Mouse (Mus musculus): ENCODE data around the gene Nanos3.

Gene Nanos3

DNA sequence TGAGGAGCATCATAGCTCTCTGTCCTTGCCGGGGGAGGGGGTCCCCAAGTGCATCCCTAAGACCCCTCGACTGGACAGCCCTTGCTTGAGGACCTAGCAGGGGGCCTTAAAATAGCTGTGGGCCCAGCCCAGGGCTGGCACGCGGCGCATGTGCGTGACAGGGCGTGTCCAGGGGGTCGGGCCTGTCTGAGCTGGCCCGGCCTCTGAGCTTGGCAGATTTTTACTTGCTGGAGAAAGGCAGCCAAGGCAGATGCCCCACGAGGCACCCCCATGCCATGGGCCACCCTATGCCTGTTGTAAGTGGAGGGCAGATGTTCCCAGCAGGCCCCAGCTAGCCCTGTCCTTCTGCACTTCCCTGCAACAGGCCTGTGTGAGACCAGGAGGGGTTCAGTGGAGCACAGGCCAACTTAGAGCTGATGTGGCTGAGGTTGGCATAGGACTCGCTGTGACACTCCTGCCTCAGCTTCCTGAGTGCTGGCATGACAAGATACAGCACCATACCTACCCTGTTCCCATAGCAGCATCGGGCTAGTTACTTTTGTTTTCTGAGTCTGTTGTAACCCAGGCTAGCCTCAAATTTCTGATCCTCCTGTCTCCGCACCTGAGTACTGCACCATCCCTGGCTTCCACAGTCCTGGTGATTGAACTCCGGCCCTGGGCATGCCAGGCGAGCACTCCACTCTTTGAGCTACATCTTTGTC is 16.7 kb upstream of the Nanos3 start:
- peak; percentile 54 for DNase-seq (ENCODE audit: low read depth, low spot score)

DNA sequence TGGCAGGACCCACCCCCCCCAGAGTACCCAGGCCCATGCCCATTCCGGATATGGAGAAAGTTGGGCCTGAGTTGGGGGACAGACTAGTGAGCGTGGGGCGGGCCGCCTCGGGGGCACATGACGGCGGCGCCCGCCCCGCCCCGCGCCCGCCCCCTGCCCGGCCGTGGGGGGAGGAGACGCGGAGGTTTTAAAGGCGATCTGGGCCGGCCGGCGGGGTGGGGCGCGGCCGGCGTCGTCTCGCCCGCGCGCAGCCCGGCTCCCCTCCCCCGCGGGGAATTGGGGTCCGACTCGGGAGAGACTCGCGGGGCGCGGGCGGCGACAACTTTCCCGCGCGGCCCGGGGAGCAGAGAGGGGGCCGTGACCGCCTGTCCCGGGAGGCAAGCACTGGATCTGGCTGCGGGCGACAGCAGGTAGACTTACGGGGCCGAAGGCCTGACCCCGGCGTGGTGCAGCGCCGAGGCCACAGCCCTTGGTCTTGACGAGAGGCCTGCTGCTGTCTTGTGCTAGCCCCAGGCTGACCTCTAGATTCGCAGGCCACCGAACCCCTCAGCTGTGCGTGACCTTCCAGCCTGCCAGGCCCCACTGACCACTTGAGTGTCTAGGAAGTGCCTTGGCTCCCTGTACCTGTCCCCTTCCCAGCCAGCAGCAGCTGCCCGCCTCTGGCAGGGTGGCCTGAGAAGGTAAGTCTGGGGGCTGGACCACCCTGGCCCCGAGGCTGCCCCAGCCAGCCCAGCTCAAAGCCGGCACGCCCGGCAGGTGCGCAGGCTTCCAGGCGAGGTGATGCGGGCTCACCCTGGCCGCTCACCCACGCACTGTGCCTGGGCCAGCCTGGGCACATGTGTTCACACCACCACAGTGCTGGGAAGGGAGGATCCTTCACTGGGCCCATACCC is 15.9 kb upstream of the Nanos3 start:
- no peak for DNase-seq (ENCODE audit: low read depth, low spot score)

DNA sequence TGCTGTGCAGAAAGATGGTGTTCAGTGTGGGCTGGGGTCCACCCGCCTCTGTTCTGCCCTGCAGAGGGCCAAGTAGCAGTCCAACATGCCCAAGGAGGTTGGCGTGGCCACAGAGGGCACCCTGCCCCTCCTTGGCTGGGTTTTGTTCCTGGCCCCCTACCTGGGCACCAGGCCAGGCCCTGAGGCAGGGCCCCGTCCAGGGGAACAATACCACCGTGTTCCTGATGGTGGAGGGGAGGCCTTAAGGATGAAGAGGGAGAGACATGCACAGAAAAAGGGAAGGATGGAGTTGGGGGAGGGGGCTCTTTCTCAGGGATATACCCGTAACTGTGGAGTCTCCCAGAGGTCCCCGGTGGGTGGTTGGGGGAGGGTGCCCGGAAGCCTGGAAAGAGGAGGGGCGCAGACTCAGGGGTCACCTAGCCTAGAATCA is 15.1 kb upstream of the Nanos3 start:
- no peak for DNase-seq (ENCODE audit: low read depth, low spot score)

DNA sequence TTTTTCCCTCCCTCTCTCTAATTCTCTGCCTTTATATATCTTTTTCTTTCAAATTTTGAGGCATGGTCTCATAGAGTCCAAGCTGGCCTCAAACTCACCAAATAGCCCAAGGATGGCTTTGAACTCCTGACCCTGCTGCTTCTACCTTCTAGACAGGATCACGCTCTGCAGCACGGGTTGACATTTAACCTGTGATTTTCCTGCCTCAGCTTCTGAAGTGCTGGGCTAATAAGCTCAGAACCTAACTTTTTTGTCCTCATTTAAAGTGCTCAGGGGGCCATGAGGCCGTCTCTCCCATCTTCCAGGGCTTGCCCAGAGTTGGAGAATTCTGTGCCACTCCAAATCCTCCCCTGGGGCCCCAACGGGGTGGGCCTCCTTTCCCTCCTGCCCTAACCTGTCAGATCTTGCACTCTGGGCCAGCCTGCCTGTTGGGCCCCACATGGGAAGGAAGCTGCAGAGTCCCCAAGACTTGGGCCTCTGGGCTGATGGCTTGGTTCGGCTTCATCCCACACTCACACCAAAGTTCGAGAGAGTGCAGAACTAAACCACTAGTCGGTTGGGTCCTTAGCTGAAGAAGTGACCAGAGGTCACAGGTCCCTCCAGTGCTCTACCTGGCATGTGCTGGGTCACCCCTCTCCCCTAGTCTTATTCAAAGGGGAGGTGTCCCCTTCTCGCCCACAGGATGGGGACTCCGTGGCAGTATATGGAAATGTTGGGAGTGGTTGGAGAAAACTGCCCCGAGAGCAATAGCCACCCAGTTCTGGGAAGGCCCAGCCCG is 14.5 kb upstream of the Nanos3 start:
- no peak for DNase-seq (ENCODE audit: low read depth, low spot score)

DNA sequence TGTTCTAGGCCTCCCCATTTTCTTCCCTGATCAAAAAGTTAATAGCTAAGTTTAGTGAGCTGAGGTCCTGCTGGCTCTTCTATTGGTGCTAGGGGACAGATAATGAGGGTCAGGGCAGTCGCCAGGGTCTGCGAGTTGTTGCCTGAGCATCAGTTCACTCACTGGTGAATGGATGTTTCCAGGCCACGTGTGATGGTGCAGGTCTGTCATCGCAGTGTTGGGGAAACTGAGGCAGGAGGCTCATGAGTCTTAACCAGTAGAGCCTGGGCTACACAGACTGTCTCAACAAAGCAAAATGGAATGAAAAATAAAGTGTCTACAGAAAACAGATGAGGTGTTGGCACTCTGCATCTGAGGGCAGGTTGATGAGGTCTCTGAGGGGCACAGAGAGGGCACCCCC is 13.9 kb upstream of the Nanos3 start:
- no peak for DNase-seq (ENCODE audit: low read depth, low spot score)

DNA sequence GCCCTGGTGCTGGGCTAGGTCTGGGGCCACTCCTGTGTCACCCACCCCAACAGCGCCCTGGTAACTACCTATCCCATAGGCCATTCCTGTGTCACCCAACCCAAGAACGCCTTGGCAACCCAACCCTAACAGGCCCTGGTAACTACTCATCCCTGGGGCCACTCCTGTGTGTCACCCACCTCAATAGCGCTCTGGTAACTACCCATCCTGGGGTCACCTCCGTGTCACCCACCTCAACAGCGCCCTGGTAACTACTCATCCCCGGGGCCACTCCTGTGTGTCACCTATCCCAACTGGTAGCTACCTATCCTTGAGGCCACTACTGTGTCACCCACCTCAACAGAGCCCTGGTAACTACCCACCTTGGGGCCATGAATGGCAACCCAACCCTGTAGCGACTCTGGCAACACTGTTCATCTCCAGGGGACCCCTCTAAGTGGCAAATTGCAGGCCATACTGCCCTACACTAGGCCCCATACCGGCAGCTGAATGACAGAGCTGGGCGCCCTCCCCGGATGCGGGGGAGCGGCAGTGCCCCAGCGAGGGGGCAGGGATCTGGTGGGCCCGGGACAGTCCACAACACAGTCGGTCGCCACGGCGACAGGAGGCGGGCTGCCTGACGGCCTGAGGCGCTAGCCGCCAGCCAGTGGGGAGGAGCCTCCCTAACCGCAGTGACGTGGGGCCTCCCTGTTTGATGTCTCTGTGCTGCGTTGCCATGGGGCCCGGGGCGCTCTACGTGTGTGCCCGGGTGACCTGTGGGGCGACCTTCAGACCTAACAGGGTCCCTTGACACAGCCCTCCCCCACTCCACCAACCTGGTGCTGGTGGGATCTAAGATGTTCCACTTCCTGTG is 13.1 kb upstream of the Nanos3 start:
- peak; percentile 85 for DNase-seq (ENCODE audit: low read depth, low spot score)

DNA sequence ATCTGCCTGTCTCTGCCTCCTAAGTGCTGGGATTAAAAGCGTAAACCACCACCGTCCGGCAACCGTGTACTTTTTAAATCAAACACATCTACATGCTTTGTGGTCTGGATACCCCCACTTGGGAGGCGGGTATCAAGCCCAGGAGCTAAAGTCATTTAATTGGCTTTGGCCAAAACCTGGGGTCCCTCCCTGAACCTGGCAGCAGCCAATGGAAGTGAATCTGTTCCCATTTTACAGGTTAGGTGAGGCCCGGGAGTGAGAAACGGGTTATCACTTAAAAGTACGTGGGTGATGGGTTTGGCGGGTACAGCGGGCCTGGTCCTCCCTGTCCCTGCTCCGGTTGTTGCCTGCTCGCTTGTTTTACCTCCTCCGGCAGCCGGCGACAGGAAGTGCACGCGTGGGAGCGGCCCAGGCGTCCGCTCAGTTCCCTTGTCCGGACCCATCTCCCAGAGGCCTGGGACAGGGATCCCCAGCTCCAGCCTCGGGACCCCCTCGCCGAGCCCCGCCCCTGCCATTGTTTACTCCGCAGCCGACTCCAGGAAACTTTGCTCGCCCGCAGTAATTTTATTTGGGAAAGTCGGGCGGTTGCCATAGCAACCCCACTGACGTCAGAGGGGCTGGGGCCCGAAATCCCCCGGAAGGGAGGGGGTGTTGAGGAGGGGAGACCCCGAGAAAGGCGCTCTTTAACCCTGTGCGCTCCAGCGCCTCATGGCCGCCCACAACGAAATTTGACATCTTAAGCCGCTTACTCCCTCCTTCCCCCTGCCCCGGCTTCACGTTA is 12.3 kb upstream of the Nanos3 start:
- peak; percentile 70 for DNase-seq (ENCODE audit: low read depth, low spot score)

DNA sequence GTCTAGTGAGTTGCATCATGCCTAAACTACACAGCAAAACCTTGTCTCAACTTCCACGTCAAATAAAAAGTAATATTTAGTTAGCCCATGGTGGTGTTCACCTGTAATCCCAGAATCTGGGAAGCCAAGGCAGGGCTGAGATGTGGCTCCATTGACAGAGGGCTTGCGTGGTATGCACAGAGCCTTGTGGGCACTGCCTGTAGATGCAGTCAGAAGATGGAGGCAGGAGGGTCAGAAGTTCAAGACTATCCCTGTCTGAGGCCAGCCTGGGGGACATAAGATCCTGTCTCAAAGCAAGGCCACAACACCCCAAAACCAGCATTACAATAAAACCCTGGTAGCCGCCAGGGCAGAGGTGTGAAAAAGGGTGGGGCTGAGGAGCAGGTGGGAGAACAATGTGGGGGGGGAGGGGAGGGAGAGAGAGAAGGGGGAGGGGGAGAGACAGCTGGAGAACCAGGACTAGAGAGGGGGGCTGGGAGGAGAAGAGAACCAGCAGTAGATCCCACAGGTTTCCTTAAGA is 9.3 kb upstream of the Nanos3 start:
- no peak for DNase-seq (ENCODE audit: low read depth, low spot score)

DNA sequence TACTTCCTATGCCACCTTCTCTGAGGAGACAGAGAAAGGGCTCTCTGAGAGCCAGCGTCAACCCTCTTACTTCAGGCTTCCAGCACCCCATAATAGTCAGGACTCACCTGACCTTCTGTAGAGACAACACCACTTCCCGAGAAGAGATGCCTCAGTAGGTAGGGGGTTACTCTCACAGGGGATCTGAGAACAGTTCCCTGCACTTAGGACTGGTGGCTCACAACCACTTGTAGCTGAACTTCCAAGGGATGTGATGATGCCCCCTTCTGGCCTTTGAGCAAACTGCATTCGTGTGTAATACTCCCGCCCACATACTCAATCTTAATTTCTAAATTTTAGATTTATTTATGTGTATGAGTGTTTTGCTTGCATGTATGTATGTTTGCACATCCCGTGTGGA is 8.5 kb upstream of the Nanos3 start:
- DNase-seq (ENCODE audit: low read depth, low spot score), result peak; percentile 39

DNA sequence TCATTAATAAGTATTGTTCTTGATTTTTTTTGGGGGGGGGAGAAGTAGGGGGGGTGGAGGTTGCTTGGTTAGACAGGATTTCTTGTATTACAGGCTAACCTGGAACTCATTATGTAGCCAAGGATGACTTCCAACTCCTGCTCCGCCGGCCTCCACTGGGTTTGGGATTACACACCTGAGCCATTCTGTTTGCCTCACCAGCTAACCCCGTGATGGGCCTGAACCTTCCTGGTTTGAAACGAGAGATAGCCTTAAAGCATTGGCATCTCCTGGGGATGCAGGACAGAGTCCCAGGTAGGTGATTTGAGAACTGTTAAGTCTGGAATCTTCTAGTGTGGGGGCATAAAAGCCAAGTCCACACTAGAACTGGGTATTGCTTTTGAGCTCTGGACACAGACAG is 8.1 kb upstream of the Nanos3 start:
- DNase-seq (ENCODE audit: low read depth, low spot score), result no peak

DNA sequence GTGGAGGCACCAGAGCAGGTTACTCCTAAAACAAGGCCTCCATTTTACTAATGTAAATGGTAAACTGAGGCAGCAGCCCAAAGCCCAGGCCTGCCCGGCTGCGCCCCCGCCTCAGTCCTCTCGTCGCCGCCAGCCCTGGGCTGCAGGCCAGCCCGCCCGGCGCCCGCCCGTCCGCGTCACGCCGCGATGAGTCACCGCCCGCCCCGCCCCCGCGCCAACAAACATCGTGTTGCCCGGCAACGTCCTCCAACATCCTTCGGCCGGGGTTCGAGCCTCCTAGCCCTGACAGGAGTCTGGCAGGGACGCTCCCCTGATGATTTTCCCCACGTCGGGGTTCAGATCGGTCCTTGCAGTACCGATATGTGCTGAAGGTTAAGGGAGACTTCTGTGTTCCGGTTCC is 7.5 kb upstream of the Nanos3 start:
- DNase-seq (ENCODE audit: low read depth, low spot score), result peak; percentile 71

DNA sequence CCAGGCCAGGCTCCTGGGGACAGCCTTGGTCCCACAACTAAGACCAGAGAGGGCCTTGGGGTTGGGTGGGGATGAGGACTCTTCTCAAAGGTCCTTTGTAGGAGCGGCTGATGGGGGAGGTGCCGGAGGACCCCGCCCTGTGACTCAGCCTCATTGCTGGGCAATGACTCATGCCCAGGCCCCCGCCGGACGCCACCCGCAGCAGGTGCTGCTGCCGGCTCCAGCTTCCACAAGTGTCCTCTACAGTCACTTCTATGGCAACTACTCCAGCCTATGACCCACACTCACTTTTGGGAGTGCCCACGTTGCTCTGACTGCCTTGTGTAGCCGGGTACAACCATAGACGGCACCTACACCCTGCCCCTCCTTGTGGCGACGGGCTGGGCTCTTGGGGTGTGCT is 7.0 kb upstream of the Nanos3 start:
- DNase-seq (ENCODE audit: low read depth, low spot score), result peak; percentile 84

DNA sequence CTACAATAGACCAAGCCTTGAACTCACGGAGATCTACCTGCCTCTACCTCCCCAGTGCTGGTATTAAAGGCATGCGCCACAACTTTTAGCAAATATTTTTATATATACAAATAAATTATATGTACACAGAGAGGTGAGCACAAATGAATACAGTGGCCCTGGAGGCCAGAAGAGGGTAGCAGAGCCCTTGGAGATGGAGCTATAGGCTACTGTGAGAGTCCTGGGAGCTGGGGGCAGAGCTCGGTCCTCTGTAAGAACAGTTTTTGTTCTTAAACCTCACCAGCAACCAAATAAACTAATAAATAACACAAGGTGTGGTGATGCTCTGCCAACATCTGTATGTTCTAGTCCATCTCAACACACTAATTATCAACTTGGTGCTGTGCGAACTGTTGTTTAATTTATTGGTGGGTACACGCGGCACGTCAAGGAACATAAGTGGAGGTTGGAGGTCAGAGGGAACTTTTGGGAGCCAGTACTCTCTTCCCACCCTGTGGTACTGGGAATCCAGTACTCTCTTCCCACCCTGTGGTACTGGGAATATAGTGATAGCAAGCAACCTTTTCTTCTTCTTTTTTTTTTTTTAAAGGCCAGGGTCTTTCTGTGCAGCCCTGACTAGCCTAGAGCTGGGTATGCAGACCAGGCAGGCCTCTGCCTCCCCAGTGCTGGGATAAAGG is 5.3 kb upstream of the Nanos3 start:
- DNase-seq (ENCODE audit: low read depth, low spot score), result no peak

DNA sequence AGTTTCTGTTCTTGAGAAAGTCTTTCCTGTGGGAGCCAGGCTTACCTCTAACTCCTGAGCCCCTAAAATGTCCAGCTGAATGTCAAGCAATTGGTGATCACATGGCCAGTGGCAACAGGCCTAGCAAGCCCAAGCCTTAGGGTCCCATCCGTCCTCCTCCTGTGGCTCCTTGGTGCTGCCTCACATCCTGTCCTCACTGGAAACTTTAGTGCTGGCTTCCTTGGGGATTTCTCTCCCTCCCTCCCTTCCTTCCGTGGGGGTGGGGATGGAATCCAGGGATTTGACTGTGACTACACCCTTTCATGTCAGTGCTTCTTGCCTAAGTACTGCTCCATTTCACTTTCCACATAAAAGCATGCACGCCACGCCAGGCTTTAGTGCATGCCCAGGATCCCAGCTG is 4.6 kb upstream of the Nanos3 start:
- DNase-seq (ENCODE audit: low read depth, low spot score), result no peak

DNA sequence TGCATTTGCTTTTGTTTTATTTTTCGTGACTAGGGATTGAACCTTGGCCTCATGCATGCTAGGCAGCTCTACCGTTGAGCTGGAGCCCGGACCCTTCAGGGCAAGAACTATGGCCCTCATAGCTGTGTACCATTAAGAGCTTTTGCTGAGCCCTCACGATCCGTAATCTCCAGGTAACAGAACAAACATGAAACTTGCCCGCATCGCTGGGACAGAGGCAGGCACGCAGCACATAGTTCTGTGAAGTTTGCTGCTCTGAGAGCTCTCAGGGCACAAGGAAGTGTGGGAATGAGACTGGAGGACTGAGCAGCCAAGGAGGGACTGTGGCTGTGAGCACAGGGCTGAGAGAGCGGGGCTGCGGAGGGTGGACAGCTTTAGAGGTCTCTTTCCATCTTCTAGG is 3.7 kb upstream of the Nanos3 start:
- no peak for DNase-seq (ENCODE audit: low read depth, low spot score)

DNA sequence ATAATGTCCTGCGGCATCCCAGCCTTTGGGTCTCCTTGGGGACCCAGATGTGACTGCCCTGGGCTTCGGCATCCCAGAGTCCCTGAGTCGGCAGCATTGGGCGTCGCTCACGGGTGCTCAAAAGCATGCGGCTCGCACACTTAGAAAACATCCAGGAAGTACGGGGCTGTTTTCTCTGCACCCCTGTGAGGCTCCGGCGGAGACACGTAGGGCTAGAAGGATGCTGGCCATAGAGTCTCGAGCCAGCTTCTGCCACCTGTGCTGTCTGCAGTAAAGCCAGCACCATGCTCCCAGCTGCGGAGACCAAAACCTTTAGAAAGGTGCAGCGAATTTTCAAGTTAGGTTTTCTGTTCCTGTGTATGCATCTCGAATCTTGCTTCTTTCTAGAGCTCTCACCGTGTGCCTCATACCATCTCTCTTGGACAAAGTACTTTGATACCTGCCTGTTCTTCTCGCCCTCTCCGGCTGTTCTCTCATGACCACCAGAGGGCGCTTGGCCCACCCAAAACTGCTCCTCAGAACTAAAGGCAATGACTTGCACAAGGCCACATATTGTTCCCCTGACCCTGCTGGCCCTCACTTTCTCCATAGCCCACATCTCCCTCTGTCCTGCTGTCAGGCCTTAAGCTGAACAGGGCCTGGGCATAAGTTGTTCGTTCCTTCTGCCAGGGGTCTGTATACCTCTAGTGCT is 2.2 kb upstream of the Nanos3 start:
- peak; percentile 77 for DNase-seq (ENCODE audit: low read depth, low spot score)

DNA sequence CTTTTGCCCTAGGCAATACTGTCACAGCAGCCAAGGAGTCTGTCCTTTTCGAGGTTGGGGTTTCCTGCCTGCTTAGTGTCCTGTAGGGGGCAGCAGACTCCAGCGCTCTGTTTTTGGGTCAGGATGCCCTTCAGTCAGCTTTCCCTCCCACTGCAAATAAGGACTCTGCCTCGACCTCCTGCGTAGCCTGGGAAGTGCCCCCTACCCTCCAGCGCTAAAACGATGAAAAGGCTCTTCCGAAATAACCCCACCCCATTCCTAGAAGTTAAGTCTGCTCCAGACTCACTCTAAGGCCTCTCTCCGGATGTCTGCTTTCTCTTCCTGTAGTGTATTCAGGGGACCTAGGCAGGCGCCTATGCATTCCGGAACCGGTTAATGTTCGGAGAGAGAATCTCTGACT is 1.5 kb upstream of the Nanos3 start:
- DNase-seq (ENCODE audit: low read depth, low spot score), result peak; percentile 90

DNA sequence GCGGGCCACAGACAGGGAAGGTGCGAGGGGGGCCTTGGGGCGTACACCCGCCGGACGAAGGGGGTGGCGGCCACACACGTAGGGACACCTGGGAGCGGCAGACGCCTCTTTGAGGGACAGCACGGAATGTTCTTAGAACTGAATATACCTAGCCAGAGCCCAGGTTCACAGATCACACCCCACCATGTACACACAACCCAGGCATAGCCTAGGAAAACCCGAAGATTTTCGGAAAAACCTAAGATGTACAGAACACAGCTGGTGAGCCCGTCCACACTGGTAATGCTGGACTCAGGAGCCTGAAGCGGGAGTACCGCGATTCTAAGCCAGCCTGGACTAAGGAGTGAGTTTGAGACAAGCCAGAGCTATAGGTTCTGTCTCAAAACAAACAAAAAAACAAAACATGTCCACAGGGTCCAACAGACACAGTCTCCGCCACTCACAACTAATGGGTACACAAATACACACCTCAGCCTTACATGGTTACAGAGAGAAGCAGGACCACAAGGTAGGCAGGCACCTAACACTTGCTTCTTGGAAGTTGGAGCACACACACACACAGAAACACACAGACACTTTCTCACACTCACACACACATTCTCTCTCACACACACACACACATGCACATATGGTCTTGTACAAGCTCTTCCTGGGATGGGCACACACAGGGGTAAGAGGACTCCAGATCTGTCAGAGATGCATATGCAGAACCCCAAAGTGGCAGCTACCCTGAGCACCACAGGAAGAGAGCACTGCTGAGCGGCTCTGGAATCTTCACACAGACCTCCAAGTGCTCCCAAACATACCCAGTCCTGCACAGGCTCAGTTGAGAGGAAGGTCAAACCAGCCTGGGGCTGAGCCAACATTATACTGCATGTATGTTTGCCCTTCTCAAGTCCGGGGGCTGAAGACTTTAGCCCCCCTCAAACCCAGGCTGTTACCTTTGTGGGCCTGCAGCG is 653 bp downstream of the Nanos3 start:
- peak; percentile 32 for DNase-seq (ENCODE audit: low read depth, low spot score)

All from brain, adult 2 months (tissue).